Mouse (Mus musculus) hematopoietic stem cell, adult 5-6 weeks (primary cell): ENCODE results near the gene Pcbp3. TPM values are rescaled to one million over a fixed set of nuclear protein-coding genes. Genes with fewer than 3 reads are reported as not detected.

Experiments
- ATAC-seq, 2 experiments: fragments of 125-278 bp in 1 of 2; replicated peaks in 1 of 2; 2 replicates each; pipeline ENCODE4 v1.8.0; 2016 to 2017; ENCODE audit warnings: inconsistent platforms in 2 of 2, mild to moderate bottlenecking in 2 of 2, moderate number of reproducible peaks in 2 of 2, low read depth in 1 of 2, moderate TSS enrichment in 1 of 2; ENCODE audit not compliant: low FRiP score in 2 of 2, poor library complexity in 2 of 2, severe bottlenecking in 2 of 2, insufficient read depth in 1 of 2, low TSS enrichment in 1 of 2
- total RNA-seq: library from RNA; stranded (forward); fragments of 172-1452, 232-1000 nt; gene quantifications from 2 replicates; pipeline ENCODE4 v1.2.3, GENCODE M21; 2017

Gene Pcbp3
- total RNA-seq, 1 experiment from 2014 or later, result 11.8 TPM

DNA sequence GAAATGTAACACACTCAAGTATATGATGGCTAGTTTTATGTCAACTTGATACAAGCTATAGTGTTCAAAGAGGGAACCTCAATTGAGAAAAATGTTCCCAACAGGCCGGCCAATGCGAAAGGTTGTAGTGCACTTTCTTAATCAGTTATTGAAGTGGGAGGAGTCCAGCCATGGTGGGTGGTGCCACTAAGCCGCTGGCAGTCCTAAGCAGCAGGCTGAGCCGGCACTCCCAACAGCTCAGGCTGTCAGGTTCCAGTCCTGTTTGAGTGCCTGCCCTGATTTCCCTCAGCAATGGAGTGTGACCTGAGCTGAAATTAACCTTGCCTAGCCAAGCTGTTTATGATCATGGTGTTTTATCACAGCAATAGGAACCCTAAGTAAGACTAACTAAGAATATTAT, 20.6 kb downstream of the Pcbp3 start:
- no peak for ATAC-seq

DNA sequence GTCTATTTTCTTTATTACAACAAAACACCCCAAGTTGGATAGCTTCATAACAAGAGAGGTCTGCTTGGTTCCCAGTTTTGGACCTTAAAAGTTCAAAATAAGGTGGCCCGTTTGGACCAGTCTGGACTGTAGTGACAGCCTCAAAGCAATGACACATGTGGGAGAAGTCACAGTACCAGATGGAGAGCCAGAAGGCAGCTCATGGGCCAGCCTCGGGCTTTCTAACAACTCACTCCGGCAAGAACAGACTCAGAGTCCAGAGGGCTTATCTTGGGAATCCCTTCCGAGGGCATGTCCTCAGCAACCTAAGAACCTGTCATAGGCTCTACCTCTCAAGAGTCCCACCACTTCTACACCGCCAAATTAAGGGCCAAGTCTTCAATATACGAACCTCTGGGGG, 24.9 kb downstream of the Pcbp3 start:
- ATAC-seq, result no peak

DNA sequence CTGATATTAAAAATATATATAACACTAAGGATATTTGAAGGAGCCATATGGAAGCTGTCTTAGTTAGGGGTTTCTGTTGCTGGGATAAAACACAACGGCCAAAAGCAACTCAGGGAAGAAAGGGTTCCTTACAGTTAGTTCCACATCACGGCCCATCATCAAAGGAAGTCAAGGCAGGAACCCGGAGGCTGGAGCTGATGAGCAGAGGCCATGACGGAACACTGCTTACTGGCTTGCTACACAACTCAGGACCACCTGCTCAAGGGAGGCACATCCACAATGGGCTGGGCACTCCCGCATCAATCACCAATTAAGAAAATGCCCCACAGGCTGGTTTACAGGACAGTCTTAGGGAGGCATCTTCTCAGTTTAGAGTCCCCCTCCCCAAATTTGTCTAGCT, 26.9 kb downstream of the Pcbp3 start:
- ATAC-seq, result no peak

DNA sequence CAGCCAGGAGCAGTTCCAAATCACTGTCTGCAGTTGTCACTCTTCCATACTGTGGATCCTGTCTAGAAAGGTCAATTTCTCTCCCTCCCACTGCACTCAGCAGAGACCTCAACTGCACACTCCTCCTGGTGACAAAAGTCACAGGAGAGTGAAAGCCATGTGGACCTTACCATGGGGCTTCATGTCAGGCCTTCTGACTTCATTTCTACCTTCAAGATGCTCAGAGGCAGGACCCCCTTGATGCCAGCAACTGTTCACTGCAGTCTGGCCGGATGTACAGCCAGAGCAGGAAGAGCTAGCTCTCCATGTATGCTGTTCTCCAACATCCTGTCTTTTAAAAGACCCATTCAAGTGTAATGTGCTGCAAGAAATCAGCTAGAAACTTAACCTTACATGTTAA, 29.9 kb downstream of the Pcbp3 start:
- ATAC-seq, result no peak

DNA sequence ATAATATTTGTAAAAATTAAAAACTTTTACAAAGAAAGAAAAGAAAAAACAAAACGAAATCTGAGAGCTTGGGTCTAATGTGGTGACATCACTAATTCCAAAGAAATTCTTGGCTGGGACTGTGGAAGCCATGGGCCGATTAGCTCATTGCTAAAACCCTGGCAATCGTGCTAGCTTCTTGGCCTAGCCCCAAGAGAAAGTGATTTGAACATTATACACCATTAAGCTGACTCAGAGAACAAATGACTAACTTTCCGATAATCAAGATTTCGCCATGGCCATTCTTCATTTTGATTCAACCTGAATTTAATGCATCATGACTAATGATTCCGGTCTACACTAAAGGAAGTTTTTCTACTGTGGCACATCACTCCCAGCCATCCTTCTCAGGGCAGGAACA, 30.6 kb downstream of the Pcbp3 start:
- ATAC-seq, result no peak

DNA sequence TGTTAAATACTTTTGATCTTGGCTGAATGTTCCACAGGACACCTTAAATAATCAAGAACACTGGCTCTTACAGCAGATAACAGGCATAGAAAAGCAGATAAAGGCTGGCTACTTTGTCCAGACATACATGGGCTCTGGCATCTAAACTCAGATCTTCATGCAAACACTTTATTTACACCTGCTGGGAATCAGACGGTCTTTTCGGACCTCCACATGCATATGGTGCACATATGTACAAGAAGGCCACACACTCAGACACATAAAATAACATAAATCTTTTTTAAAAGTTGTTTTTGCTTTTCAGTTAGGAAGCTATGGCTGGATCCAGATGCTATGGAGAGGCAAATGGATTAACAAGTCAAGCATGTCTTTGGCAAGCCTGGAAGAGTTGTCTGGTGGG, 37.2 kb downstream of the Pcbp3 start:
- ATAC-seq, result no peak

DNA sequence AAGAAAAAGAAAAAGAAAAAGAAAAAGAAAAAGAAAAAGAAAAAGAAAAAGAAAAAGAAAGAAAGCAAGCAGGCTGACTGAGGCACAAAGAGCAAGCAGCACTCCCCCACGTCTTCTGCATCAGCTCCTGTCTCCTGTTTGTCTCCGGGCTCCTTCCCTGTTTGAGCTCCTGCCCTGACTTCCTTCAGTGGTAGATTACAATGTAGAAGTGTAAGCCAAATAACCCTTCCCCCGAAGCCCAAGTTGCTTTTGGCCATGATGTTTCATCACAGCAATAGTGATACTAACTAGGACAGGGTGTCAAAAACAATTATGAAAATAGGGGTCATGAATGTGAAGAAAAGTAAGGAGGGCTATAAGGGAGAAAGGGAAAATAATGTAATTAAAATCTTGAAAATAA, 43.6 kb downstream of the Pcbp3 start:
- no peak for ATAC-seq

DNA sequence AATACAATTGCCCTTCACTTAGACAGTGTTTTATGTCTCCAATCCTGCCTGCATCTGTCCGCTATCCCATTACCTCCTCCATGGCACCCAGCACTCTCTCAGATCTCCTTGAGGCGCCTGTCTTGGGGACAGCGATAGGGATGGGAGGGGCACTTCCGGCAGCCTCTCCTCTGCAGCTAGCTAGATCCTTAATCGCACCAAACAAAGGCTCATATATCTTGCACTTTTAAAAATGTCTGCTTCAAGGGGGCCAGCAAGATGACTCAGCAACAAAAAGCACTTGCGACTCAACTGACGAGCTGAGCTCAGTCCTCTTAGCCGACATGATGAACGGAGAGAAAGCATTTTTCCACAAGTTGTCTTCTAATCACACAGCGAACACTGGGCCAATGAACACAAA, 55.3 kb downstream of the Pcbp3 start:
- ATAC-seq, result peak; percentile 52 to 70; a peak in 3 of 4 replicates

DNA sequence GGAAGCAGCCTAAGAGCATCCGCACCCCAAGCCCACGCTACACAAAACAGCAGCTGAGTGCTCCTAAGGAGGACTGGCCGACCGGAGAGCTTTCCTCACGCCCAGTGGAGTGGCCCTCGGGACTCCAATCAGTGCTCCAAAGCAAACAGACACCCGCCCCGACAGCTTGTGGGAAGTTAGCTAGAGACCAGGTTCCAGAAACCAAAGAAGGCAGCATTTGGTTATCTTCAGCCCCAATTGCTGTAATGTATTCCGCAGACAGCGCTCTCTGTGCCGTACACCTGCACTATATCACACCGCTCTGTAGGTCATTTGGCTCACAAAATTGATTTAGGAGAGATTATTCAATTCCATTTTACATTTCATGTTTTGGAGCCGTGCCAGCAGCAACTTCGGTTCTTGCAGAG, 55.7 kb downstream of the Pcbp3 start:
- no peak for ATAC-seq

DNA sequence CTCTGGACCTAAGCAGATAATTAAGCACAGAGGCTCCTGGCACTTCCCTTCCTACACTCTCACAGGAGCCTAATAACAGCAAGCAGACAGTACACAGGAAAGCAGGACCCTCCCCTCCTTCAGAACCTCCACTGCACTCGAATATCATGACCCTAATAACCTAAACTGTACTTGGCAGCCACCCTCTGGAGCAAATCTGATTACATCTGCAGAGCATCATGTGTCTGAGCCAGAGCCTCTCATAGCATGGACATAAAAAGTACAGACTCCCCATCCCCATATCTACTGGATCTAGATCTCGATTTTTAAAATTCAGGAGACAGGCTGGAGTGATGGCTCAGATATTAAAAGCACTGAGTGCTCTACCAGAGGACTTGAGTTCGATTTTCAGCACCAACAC, 58.0 kb downstream of the Pcbp3 start:
- no peak for ATAC-seq

DNA sequence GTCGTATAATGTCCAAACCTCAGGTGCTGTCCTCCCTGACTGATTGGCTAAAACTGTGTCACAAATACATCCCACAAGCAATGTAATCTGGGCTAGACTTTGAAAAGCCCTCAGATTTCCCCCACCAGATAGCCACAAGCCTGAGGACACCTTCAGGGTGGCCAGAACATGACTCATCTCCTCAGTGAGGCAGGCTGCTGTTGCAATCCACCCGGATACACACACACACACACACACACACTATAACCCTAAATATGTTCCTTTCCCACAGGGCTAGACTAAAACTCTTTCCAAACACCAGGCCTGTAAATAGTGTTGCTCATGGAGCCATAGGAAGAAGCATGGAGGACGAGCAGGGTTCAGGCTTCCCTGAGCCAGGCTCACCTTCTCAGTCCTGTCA, 58.6 kb downstream of the Pcbp3 start:
- ATAC-seq, result no peak

DNA sequence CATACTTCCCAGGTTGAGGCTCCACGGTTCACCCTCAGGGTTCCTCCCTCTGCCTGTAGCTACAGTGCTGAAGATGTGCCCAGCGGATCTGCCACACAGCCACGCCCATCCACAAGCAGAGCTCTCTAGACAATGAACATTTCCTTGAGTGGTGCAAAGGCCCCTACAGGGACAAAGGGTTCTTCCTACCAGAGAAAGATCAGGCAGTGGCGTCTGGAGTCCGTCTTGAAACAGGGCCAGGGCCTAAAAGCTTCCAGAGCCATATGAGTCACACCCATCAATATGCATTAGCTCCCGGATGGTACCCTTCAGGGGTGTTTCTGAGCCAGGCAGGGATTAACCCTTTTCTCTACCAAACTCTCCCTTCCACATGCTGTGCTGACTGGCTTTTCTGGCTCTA, 59.1 kb downstream of the Pcbp3 start:
- ATAC-seq, result no peak

DNA sequence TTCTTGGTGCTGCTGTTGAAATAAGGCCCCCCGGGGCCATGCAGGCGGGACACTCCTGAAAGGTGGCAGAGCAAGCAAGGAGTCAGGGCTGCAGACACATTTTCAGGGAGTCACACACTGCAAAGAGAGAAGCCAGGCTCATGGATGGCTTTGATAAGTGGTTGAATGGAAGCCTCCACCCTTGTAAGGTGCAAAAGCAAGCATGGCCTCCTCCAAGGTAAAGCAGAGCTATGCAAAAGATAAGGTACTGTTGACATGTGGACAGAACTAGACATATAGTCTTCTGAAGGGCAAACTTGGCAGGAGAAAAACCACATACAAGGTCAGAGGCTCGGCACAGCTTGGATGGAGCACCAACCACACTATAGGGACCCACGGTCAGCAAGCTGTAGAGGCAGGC, 63.3 kb downstream of the Pcbp3 start:
- no peak for ATAC-seq

DNA sequence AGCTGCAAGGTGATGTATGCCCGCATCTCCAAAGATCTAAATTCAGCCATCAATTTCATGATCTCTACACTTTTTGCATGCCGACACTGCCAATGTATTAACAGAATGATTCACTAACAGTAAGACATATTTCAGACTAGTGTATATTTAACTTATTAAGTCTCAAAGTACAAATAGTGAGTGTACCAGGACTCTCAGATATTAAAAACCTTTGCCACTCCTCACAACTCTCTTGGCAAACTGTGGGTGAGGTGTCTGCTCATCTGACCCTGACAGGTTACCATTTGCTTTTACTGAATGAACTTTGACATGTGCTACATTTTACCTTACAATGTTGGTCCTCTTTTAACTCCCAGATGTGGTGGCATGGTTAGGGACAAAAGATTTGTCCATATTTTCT, 70.2 kb downstream of the Pcbp3 start:
- ATAC-seq, result no peak

DNA sequence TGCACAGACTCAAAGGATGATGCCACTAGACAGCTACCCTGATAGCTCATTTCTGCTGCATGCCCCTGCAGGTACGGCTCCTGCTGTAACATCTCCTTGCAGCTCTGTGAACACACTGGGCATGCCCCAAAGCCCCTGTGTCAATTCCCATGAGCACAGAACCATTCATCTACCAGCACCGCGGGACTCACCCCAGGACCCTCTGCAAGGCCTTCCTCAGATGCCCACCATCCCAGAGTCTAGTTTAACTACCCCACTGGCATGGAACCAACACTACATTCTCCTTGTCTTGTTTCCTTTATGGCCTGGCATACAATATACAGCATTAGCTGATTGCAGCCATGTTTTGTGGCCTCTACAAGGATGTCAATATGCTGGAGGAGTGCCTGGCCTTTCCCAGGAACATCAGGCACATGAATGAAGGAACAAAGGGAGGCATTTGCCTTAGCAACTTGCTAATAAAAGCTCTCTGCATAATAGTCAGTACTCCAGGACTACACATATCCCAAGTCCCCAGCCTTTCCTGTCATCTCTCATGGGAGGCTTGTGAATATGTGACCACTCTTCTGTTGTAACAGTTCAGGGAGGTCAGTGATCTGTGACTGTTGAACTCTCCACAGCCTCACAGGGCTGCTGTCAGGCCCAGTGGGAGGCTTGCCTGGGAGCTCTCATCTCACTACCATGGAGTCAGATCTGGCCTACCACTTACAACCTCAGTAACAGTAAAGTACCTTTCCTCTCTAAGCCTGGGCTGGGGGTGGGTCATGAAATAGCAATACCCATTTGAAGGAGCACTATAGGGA, 78.0 kb downstream of the Pcbp3 start:
- ATAC-seq, result no peak

DNA sequence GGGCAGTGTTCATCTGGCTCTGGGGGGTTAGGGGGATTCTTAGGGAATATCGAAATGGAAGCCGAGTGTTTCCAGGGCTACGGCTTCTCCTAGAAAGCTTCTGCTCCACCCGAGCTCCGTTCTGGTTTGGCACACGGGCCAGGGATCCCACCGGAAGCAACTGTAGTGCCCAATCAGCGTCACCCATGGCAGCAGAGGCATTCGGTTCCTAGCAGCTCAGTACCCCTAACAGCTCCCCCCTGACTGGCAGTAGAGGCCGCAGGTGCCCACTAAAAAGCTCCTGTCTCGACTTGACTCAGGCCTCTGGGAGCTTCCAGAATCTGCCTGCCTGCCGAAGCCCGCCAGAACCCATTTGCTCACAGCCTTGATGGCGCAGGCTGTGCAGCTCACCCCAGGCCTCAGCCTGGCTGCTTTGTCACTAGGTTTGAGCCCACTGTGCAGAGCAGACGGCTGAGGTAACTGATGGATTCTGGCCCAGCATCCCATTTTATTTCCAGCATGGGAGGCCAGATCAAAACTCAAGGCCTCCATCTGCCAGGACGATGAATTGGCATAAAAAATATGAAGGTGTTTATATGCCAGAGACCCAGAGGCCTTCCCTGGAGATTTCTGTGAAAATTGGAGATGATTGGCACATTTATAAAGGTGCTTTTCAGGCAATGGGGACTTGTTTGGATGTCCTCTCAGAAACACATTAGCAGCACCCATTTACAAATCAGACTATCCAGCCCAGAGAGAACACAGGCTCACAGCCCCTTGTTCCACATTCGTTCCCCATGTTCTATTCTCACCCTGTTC, 78.8 kb downstream of the Pcbp3 start:
- ATAC-seq, result no peak

DNA sequence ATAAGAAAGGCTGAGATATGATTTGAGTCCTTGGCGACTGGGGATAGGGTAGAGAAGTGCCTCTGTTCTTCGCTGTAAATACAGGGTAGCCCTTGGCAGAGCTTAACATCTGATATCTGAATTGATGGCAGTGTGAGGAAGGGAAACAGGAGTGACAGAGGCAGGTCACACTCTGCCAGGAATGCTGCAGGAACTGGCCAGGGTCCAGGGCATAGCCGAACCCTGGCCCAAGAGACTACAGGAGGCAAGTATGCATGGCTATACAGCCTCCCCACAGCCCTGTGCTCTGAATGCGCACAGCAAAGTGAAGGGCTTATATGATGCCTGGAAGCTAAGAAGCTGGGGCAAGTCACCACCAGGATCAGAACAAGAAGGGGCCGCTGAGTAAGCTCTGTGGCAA, 79.8 kb downstream of the Pcbp3 start:
- ATAC-seq, result no peak

DNA sequence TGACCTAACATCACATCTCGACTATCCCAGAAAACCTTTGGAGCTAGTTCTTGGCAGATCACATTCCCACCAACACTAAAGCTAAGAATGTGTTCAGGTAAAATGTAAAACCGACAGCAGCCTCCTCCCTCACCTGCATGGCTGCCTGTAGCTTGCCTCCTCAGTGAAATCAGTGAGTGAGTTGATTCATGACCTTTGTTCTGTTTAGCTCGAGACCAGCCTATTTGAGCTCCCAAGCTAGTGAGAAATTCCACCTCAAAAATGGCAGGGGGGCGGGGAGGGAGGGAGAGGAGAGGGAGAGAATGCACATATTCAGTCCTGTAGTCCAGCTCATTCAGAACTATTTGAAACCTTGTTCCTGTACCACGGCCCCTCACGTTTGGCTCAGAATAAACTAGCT, 86.4 kb downstream of the Pcbp3 start:
- ATAC-seq, result no peak

DNA sequence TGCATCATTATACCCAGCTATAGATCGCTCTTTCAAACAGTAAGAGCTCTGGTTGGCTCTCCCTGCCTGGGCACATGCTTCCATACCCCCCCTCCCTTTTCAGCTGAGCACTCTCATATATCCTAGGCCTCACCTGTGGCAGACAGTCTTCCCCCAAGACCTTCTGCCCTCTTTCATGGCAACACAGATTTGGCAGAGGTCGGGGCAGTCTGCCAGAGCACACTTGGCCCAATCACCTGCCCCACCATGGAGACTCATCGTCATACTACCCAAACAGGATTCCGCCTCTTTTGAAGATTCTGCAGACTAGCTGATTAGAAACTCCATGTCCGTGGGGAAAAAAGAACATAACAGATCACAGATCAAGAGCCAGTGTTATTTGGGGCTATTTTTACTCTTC, 86.8 kb downstream of the Pcbp3 start:
- no peak for ATAC-seq
